19 mouse cellular contexts compared by ENCODE assay signal in genomic region chr10:86103976-86104375, GRCm38 (mm10).
DNase-seq lines count a peak whose midpoint lies in the region; ATAC-seq and TF ChIP-seq lines count a peak whose summit lies in the region.
"Had no signal": no experiment of that assay in that cellular context is flagged by ENCODE, and none has a peak within 500 bp of the region (broad histone marks: within the 10 kb centered on the region; RNA-seq: fewer than 3 reads in every experiment).

No protein-coding gene starts in this region.

- no peak overlapping the region for H3K9ac ChIP-seq in liver, postnatal 0 days (replicated peaks)
- H3K9ac ChIP-seq: embryonic facial prominence, embryonic 12.5 days; heart, embryonic 12.5 days; lung, embryonic 15.5 days; neural tube, embryonic 13.5 days had no signal

- in situ Hi-C loops in Patski (cut with MboI; ENCODE audit: low pct_unique_long_range_greater_than_20kb): loop anchor here (10.0 kb wide), 1 partner anchor 191 kb away; no protein-coding TSS in a partner anchor

- POLR2A ChIA-PET in Patski (lab: Charles Lee): interaction anchor here (0.7 to 1.6 kb wide), 3 partner anchors 46 to 701 kb away, joined by 3 to 9 read pairs (median 3); no protein-coding TSS in a partner anchor

- H3K4me2 ChIP-seq in liver, postnatal 0 days (ENCODE audit: low read depth, low read length): no peak overlapping the region
- H3K4me2 ChIP-seq: embryonic facial prominence, embryonic 12.5 days; heart, embryonic 12.5 days; lung, embryonic 15.5 days; neural tube, embryonic 13.5 days had no signal

- H3K4me3 ChIP-seq in liver, postnatal 0 days (ENCODE audit: low read depth, low read length): no peak overlapping the region
- H3K4me3 ChIP-seq: embryonic facial prominence, embryonic 12.5 days; heart, embryonic 12.5 days; lung, embryonic 15.5 days; megakaryocyte, embryonic 14.5 days; neural tube, embryonic 13.5 days had no signal

- TF ChIP-seq EP300 in liver, postnatal 0 days (IDR thresholded peaks at IDR 0.05; ENCODE audit: low read depth): no peak

- no peaks in the 10 kb centered on the region for H3K9me3 ChIP-seq in liver, postnatal 0 days (ENCODE audit: low read length)
- H3K9me3 ChIP-seq: embryonic facial prominence, embryonic 12.5 days; lung, embryonic 15.5 days had no signal

- ATAC-seq in Patski: peak; percentile 82
- ATAC-seq in granulocyte monocyte progenitor cell, adult 5-6 weeks (replicated peaks; ENCODE audit: poor library complexity, severe bottlenecking): no peak
- ATAC-seq in liver, postnatal 0 days: no peak
- ATAC-seq: inflammation-experienced regulatory T-cells, adult 6 months had no signal

- DNase-seq in embryo, embryonic 10 days (ENCODE audit: low spot score): peak; percentile 19
- DNase-seq in embryo, embryonic 9.5 days (ENCODE audit: extremely low spot score): no peak
- peak; percentile 93 for DNase-seq in Patski (ENCODE audit: low read depth, low spot score)
- peak; percentile 82 to 92 for DNase-seq in kidney, adult 8-10 months
- DNase-seq in kidney, postnatal 36 days: peak; percentile 70 to 91
- DNase-seq in liver, postnatal 0 days: no peak
- no peak for DNase-seq in thymus, postnatal 0 days (ENCODE audit: low spot score)
- DNase-seq: cerebellum, adult 8-10 months; gastrocnemius, postnatal 10 days; heart, postnatal 36 days; spleen, adult 18-20 months had no signal

- no peak for TF ChIP-seq CTCF in Patski (IDR thresholded peaks at IDR 0.05)
- TF ChIP-seq CTCF in liver, postnatal 0 days (IDR thresholded peaks at IDR 0.05; ENCODE audit: low read depth): no peak

- no peak overlapping the region for H3K27ac ChIP-seq in liver, postnatal 0 days (ENCODE audit: low read depth)
- H3K27ac ChIP-seq: embryonic facial prominence, embryonic 12.5 days; lung, embryonic 15.5 days; neural tube, embryonic 13.5 days; stomach, postnatal 0 days had no signal

- H3K36me3 ChIP-seq in liver, postnatal 0 days (replicated peaks; ENCODE audit: insufficient read depth, low read length): no peaks in the 10 kb centered on the region
- H3K36me3 ChIP-seq: embryonic facial prominence, embryonic 12.5 days; heart, embryonic 12.5 days; lung, embryonic 15.5 days; neural tube, embryonic 13.5 days had no signal

- H3K4me1 ChIP-seq in liver, postnatal 0 days (ENCODE audit: insufficient read depth): no peaks in the 10 kb centered on the region
- H3K4me1 ChIP-seq: embryonic facial prominence, embryonic 12.5 days; heart, embryonic 12.5 days; lung, embryonic 15.5 days had no signal

- no peaks in the 10 kb centered on the region for H3K27me3 ChIP-seq in Patski
- H3K27me3 ChIP-seq in liver, postnatal 0 days (ENCODE audit: insufficient read depth, low read length): no peaks in the 10 kb centered on the region
- H3K27me3 ChIP-seq: embryonic facial prominence, embryonic 12.5 days; heart, embryonic 12.5 days; lung, embryonic 15.5 days; neural tube, embryonic 13.5 days had no signal

- CTCF ChIA-PET in Patski (lab: Charles Lee): interaction anchor here (1.0 to 1.2 kb wide), 3 partner anchors 46 to 177 kb away, joined by 3 read pairs; no protein-coding TSS in a partner anchor

Comparison
In these comparisons a context has a peak if more than half of its experiments do, and no peak if none do; other contexts are left out.
1. DNase-seq: peak in embryo, embryonic 10 days (single experiment), Patski (single experiment), kidney, adult 8-10 months (2 of 2) and kidney, postnatal 36 days (2 of 2); none in embryo, embryonic 9.5 days (single experiment), liver, postnatal 0 days (single experiment) and thymus, postnatal 0 days (single experiment).